Mouse (Mus musculus) ZHBTc4 (cell line): ENCODE measurements around the gene Tnfsf10.
A peak's percentile ranks its signal among the peaks of the same experiment; 100 is the strongest.

Source experiments
- DNase-seq: peaks from one replicate; pipeline ENCODE4 v3.0.0-alpha.2; 2011; ENCODE audit warnings: low read depth, low spot score

The Tnfsf10 gene

GRCm38 (mm10) chr3:27306815-27307214 lies 10.0 kb upstream of the Tnfsf10 start:
- no peak for DNase-seq

GRCm38 (mm10) chr3:27310973-27311372 lies 5.9 kb upstream of the Tnfsf10 start:
- DNase-seq: no peak

- no peak for DNase-seq
Measured at GRCm38 (mm10) chr3:27311475-27311874, 5.4 kb upstream of the Tnfsf10 start.

- DNase-seq: no peak
Measured at GRCm38 (mm10) chr3:27314506-27315164, 2.2 kb upstream of the Tnfsf10 start.

GRCm38 (mm10) chr3:27317288-27318024 lies 628 bp downstream of the Tnfsf10 start:
- no peak for DNase-seq

- no peak for DNase-seq
Measured at GRCm38 (mm10) chr3:27319650-27320049, 2.8 kb downstream of the Tnfsf10 start.

GRCm38 (mm10) chr3:27320613-27321495 lies 4.0 kb downstream of the Tnfsf10 start:
- no peak for DNase-seq

GRCm38 (mm10) chr3:27322591-27322990 lies 5.8 kb downstream of the Tnfsf10 start:
- no peak for DNase-seq

GRCm38 (mm10) chr3:27323551-27323950 lies 6.7 kb downstream of the Tnfsf10 start:
- no peak for DNase-seq

GRCm38 (mm10) chr3:27326633-27327191 lies 9.9 kb downstream of the Tnfsf10 start:
- no peak for DNase-seq

- no peak for DNase-seq
Measured at GRCm38 (mm10) chr3:27330706-27331105, 13.9 kb downstream of the Tnfsf10 start.

GRCm38 (mm10) chr3:27338437-27338836 lies 21.6 kb downstream of the Tnfsf10 start:
- peak; percentile 60 for DNase-seq

GRCm38 (mm10) chr3:27338887-27339286 lies 22.1 kb downstream of the Tnfsf10 start:
- no peak for DNase-seq

GRCm38 (mm10) chr3:27340757-27341156 lies 23.9 kb downstream of the Tnfsf10 start:
- DNase-seq: no peak

GRCm38 (mm10) chr3:27342462-27342861 lies 25.6 kb downstream of the Tnfsf10 start:
- no peak for DNase-seq

- DNase-seq: peak; percentile 75
Measured at GRCm38 (mm10) chr3:27345526-27345925, 28.7 kb downstream of the Tnfsf10 start.

- no peak for DNase-seq
Measured at GRCm38 (mm10) chr3:27348462-27348861, 31.6 kb downstream of the Tnfsf10 start.

- no peak for DNase-seq
Measured at GRCm38 (mm10) chr3:27351105-27351504, 34.3 kb downstream of the Tnfsf10 start.

GRCm38 (mm10) chr3:27359100-27359720 lies 42.4 kb downstream of the Tnfsf10 start:
- no peak for DNase-seq

GRCm38 (mm10) chr3:27370125-27370524 lies 53.3 kb downstream of the Tnfsf10 start:
- peak; percentile 71 for DNase-seq

GRCm38 (mm10) chr3:27370582-27371275 lies 53.9 kb downstream of the Tnfsf10 start:
- peak; percentile 48 for DNase-seq
